Mouse (Mus musculus): ENCODE measurements at regions not wholly inside any gene's neighbourhood (a gene's known extent, or its start where the extent isn't known, plus 50 kb on each side); places are given as distances from the start of the nearest gene placed in this dataset.

- no peak for DNase-seq (ENCODE audit: low spot score)
Measured at GRCm38 (mm10) chr4:89401696-89402095, 90.9 kb upstream of the Cdkn2b start.

- DNase-seq (ENCODE audit: low spot score) = no peak
Measured at GRCm38 (mm10) chr4:89400342-89400741, 89.5 kb upstream of the Cdkn2b start.

GRCm38 (mm10) chr4:89399277-89399676 is 88.4 kb upstream of the Cdkn2b start:
- DNase-seq (ENCODE audit: low spot score) = no peak

DNA sequence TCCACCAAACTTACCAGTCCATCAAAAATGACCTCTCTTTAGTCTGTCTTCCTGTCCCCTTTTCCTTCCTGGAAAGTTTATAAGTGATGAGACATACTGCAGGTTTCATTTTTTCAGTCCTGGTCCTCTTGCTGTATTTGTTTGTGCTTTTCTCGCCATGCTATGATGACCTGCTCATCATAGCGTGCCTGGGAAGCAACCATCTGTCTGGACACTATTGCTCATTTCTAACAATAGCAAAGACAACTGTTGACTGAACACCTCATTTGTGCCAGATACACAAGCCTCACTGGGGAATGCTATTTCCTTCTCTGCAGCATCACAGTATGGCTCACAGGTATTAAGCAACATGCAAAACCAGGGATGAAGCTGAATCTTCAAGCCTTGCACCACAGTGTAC is 85.2 kb upstream of the Cdkn2b start:
- DNase-seq (ENCODE audit: low spot score) = no peak

- DNase-seq (ENCODE audit: low spot score) = no peak
Measured at GRCm38 (mm10) chr4:89395336-89395735, 84.5 kb upstream of the Cdkn2b start.

GRCm38 (mm10) chr4:89393251-89393711 is 82.4 kb upstream of the Cdkn2b start:
- DNase-seq (ENCODE audit: low spot score) = no peak

DNA sequence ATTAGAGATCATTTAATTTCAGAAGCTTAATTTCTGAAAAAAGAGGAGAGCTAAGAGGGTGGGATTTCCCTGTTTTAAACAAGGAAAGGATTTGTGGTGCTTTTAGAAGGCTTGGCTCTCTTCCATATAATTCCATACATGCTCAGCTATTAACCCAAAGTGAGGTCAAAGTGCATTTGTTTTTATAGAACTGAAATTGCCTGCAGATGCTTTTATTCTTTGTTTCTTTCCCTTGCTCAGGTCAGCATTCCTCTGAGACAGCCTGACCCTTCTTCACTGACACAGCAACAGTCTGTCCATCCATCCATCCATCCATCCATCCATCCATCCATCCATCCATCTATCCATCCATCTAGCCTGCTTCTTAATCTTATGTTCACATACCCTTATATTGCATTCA is 82.0 kb upstream of the Cdkn2b start:
- no peak for DNase-seq (ENCODE audit: low spot score)

DNA sequence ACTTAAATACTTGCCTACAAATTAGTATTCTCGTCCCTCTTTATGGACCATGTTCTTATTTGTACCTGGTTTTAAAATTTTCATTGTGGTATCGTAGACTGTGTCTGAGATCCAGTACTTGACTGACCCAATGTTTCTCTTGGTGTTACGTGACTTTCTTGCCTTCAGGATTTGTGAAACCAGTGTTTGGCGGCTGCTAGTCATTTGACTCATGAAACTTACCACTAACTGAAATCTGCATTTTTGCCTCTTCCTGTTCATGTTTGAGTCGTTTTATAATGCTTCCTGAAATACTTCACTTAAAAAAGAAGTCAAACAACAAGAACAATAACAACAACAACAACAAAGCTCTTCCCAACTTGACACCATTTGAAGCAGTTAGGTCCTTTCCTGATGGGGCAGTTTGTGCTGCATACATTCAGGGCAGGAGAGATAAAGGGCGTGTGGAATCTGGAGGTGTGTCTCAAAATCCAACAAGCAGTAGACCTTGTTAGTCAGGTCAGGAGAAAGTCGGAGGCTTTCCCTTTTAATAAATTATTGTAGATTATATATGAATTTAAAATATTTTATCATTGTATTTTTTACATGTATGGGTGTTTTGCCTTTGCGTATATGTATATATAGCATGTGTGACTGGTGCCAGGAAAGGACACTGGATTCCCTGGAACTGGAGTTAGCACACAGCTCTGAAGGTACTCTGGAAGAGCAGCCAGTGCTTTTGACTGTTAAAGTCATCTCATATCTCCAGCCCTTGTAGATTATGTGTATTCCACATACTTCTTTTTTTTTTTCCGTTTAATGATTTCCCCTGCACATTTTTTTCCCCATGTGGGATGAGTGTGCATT is 80.8 kb upstream of the Cdkn2b start:
- no peak for DNase-seq (ENCODE audit: low spot score)

DNA sequence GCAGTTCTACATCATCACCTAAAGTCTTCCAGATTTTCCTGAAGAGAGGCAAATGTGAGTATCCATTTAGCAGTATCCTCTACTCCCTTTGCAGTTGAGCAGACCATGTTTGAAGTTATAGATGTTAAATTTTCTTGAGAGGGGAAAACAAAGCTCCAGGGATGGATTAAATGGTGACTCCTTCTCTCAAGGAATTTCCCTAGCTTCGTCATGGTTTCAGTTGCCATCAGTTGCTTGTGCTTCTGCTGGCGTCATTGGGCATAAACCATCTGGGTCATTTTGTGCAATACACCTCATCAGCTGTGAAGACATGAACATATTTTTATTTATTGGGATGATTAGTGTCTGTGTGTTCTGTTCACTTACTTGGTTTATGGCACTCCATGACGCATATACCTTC is 72.7 kb upstream of the Cdkn2b start:
- DNase-seq (ENCODE audit: low spot score) = no peak

DNA sequence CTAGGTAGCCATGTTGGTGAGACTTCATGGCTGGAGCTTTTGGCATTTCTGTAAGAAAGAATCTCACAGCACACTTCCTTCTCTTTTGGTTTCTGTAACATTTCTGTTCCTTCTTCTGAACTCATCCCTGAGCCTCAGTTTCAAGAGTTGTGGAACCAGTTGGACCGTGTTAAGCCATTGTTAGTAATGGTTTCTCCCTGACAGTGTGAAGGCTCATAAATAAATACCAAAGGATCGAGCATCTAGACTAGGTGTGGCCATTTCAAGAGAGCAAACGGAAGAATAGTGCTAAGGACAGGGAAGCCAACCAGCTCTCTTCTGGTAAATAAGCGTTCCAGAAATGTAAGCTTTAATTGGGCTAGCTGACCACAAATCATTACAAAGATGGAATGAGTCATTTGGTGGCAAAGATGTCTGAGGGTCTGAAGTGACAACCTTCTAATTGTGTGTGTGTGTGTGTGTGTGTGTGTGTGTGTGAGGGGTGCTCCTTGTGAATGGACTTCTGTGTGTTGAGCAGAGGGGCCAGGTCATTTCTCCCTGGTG is 71.7 kb upstream of the Cdkn2b start:
- DNase-seq (ENCODE audit: low spot score) = no peak

GRCm38 (mm10) chr4:89381763-89382162 is 70.9 kb upstream of the Cdkn2b start:
- no peak for DNase-seq (ENCODE audit: low spot score)

- DNase-seq (ENCODE audit: low spot score) = no peak
Measured at GRCm38 (mm10) chr4:89381077-89381476, 70.2 kb upstream of the Cdkn2b start.

- no peak for DNase-seq (ENCODE audit: low spot score)
Measured at GRCm38 (mm10) chr4:89380330-89380945, 69.6 kb upstream of the Cdkn2b start.

DNA sequence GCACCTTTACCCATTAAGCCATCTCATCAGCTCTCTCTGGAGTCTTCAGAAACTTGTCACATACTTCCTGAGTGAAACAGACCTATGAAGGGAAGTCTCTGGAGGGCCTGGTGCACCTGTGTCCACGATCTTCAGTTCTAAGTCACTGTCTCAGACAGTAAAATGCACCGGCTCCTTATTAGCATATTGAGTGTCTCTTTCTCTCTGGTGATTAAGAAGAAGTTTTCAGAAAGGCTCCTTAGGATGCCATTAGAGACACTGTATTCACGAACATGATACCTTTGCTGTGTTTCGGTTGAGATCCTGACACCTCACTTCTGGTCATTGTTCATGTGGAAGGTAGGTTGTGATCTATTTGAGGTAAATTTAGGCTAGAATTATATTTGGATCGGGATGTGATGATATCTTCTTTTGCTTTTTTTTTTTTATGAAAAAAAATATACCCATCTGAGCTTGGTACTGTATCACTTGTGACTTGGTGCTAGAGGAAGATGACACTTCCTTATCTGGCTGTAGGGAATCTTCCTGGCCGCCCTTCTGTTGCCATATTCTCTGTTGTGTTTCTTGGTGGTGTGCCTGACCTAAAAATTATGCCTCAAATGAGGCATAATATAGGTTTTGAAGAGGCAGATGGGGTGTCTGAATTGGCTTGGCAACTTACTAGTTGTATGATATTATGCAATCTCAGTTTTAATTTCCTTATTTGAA is 68.9 kb upstream of the Cdkn2b start:
- no peak for DNase-seq (ENCODE audit: low spot score)

DNA sequence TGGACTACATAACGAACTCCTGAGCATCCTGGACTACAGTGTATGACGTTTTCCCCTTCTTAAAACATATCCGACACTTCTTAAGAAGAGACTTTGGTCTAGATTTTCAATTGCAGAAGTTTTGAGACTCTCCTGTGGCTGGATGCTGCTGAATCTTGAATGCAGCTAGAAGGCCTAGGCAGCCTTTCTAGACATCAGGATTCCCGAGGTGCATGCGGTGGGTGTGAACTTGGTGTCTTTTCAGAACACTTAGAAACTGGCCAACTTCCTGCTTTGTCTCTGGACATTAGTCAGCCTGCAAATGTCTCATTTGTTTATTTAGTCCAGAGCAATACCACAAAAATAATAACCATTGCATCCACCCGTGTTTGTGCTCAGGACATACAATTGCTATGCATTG is 61.8 kb upstream of the Cdkn2b start:
- no peak for DNase-seq (ENCODE audit: low spot score)

DNA sequence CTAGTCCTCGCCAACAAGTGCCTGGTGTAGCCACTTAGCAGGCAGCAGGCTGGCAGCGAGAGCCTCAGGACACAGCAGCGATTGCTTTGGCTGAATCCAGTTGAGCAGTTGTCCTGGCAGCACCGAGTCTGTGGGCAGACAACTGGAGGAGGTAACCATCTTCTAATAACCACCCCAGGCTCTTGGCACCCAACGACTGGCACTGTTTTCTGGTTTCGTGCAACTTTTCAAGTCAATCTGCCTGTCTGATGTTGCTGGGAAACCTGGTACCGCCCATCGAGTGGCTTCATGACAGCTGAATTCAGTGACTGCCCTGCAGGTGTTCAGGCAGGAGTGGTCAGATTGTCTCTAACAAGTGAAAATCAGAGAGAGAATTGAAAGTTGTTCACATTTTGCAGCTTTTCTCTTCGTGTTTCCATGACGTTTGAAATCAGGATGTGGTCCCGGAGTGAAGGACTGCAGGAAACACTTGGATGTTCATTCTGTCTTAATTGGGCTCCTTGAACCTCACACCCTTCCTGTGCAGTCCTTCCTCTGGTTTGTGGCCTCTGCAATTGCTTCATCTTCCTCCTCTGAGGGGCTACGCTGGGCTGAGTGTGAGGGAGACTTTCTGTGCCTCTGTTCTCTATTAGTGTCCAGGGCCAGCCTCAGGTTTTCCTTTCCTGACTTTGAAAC is 58.1 kb upstream of the Cdkn2b start:
- DNase-seq (ENCODE audit: low spot score) = no peak

DNA sequence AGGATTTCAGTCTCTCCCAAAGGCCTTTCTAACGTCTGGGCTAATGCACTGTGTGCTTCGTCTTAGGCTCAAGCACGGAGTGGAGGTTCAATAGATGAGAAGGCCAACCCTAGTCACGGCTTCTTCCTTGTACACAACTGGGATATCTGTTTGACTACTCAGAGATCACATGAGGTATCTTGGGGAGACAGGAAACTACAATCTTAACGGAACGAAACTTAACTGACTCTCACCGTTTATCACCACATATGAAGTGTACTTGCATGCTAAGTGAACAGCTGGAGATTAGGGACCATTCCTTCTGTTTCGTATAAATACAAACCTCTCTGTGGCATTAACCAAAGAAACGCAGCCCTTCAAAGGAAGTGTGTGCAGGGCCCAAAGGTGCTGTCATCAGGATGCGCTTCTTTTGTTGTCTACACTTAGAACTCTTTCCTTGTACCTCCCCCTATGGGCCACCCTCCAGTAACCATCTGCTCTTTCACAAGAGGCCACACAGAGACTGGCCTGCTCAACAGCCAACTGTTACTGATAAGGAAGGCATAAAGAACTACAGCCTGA is 55.8 kb upstream of the Cdkn2b start:
- no peak for DNase-seq (ENCODE audit: low spot score)

- no peak for DNase-seq (ENCODE audit: low spot score)
Measured at GRCm38 (mm10) chr4:89365875-89366274, 55.0 kb upstream of the Cdkn2b start.

DNA sequence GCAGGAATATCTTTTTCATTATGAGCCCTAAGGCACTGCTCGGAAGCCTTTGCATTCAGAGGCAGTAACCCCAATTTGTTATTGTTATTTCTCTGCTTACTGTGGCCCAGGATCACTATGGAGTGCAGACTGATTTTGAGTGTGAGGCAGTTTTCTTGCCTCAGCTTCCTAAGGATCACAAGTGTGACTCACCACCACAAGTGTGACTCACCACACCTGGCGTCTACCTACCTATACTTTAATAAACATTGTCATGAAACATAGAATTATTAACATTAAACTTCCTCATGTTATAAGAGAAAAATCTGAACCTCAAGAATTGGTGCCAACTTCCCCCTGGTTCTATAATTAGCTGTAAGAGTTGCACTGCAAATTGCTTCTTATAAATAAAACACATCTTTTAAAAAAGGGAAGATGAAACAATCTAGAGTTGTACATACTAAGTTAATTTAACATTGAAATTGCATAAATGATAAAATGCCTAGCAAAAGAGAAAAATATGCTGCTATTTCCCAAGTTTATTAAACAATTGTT is 52.4 kb upstream of the Cdkn2b start:
- DNase-seq (ENCODE audit: low spot score) = no peak

GRCm38 (mm10) chr4:89362650-89363049 is 51.8 kb upstream of the Cdkn2b start:
- no peak for DNase-seq (ENCODE audit: low spot score)

GRCm38 (mm10) chr4:89361316-89361715 is 50.5 kb upstream of the Cdkn2b start:
- DNase-seq (ENCODE audit: low spot score) = no peak
